In genomic region chr3:92790414-92790813, GRCm38 (mm10) we compare ENCODE assay signal across 21 mouse cellular contexts. TPM values are rescaled to one million over a fixed set of nuclear protein-coding genes. Genes with fewer than 3 reads are reported as not detected.
DNase-seq lines count a peak whose midpoint lies in the region; ATAC-seq and TF ChIP-seq lines count a peak whose summit lies in the region.
"Had no signal": no experiment of that assay in that cellular context is flagged by ENCODE, and none has a peak within 500 bp of the region (broad histone marks: within the 10 kb centered on the region; RNA-seq: fewer than 3 reads in every experiment).

Lce1j (minus strand) TSS chr3:92790514.

- no peaks in the 10 kb centered on the region for H3K9me3 ChIP-seq in stomach, postnatal 0 days (ENCODE audit: control insufficient read depth, low read length)
- no peaks in the 10 kb centered on the region for H3K9me3 ChIP-seq in forebrain, embryonic 11.5 days (ENCODE audit: control insufficient read depth, low read length)
- H3K9me3 ChIP-seq: G1E had no signal

- no peak within 1 kb of the TSS for H3K27ac ChIP-seq in stomach, postnatal 0 days (replicated peaks)
- no peak within 1 kb of the TSS for H3K27ac ChIP-seq in forebrain, embryonic 11.5 days (ENCODE audit: low read depth, low read length)

- H3K4me3 ChIP-seq in lung, adult 2 months (replicated peaks; ENCODE audit: extremely low read depth, low read depth, low read length), result no peak within 1 kb of the TSS
- H3K4me3 ChIP-seq in stomach, postnatal 0 days (ENCODE audit: low read depth, low read length), result no peak within 1 kb of the TSS
- H3K4me3 ChIP-seq in forebrain, embryonic 11.5 days (ENCODE audit: low read depth, low read length), result no peak within 1 kb of the TSS

- TF ChIP-seq CTCF in lung, adult 2 months (IDR thresholded peaks at IDR 0.05; ENCODE audit: insufficient read depth, low read length), result no peak
- TF ChIP-seq CTCF in stomach, postnatal 0 days (IDR thresholded peaks at IDR 0.05; ENCODE audit: low read depth), result no peak

- WGBS in lung, adult 2 months, result 70% methylated on average over 1 of the region's 1 CpGs
- WGBS in stomach, postnatal 0 days, result 82% methylated on average over 1 of the region's 1 CpGs
- 81% methylated on average over 1 of the region's 1 CpGs for WGBS in forebrain, embryonic 11.5 days

- no peak within 1 kb of the TSS for H3K9ac ChIP-seq in stomach, postnatal 0 days (ENCODE audit: low read length)
- H3K9ac ChIP-seq in forebrain, embryonic 11.5 days (ENCODE audit: low read length), result no peak within 1 kb of the TSS

- no peaks in the 10 kb centered on the region for H3K4me1 ChIP-seq in lung, adult 2 months (ENCODE audit: control insufficient read depth, insufficient read depth, low read length)
- no peaks in the 10 kb centered on the region for H3K4me1 ChIP-seq in stomach, postnatal 0 days (replicated peaks; ENCODE audit: control insufficient read depth, insufficient read depth)
- H3K4me1 ChIP-seq in forebrain, embryonic 11.5 days (replicated peaks; ENCODE audit: control insufficient read depth, insufficient read depth, low read length), result no peaks in the 10 kb centered on the region

- H3K36me3 ChIP-seq in stomach, postnatal 0 days (ENCODE audit: control insufficient read depth, insufficient read depth, low read length), result no peaks in the 10 kb centered on the region
- no peaks in the 10 kb centered on the region for H3K36me3 ChIP-seq in forebrain, embryonic 11.5 days (ENCODE audit: control insufficient read depth, insufficient read depth, low read length)
- H3K36me3 ChIP-seq: G1E had no signal

- DNase-seq in lung, adult 2 months, result no peak
- no peak for DNase-seq in lung, postnatal 25 days (ENCODE audit: low spot score)
- no peak for DNase-seq in stomach, postnatal 0 days (ENCODE audit: low spot score)
- no peak for DNase-seq in forebrain, embryonic 11.5 days (ENCODE audit: low spot score)
- DNase-seq: adrenal gland, adult 2 months; adrenal gland, adult 8-10 months; adrenal gland, postnatal 10 days; adrenal gland, postnatal 14 days; adrenal gland, postnatal 25 days; adrenal gland, postnatal 36 days; B cell, adult 2 months; cerebellum, adult 11 months; cerebellum, adult 11-12 months; cerebellum, adult 18-20 months had no signal

- ATAC-seq in stomach, postnatal 0 days (ENCODE audit: low FRiP score, low TSS enrichment), result no peak
- no peak for ATAC-seq in forebrain, embryonic 11.5 days (replicated peaks; ENCODE audit: low FRiP score)
- ATAC-seq: activated CD4-positive, CD25-positive, alpha-beta regulatory T cell, adult 4 months; CD4-positive, CD25-positive, alpha-beta regulatory T cell, adult 4 months; Patski had no signal

- no peak within 1 kb of the TSS for H3K4me2 ChIP-seq in stomach, postnatal 0 days (replicated peaks; ENCODE audit: low read depth)
- H3K4me2 ChIP-seq in forebrain, embryonic 11.5 days (ENCODE audit: low read depth, low read length, severe bottlenecking), result no peak within 1 kb of the TSS

- no peak for TF ChIP-seq EP300 in stomach, postnatal 0 days (optimal IDR thresholded peaks at IDR 0.05)

- no peaks in the 10 kb centered on the region for H3K27me3 ChIP-seq in stomach, postnatal 0 days (ENCODE audit: control insufficient read depth, insufficient read depth, low read length)
- H3K27me3 ChIP-seq in forebrain, embryonic 11.5 days (ENCODE audit: control insufficient read depth, insufficient read depth, low read length), result no peaks in the 10 kb centered on the region
- H3K27me3 ChIP-seq: CH12.LX had no signal

- TF ChIP-seq POLR2A in lung, adult 2 months (IDR thresholded peaks at IDR 0.05; ENCODE audit: borderline replicate concordance, extremely low read depth, low read depth, low read length), result no peak

RNA-seq across cellular contexts. Expression of gene Lce1j, which starts in this region (rescaled TPM):
- polyA plus RNA-seq in lung, adult 2 months (2012; rRNA removed), result 17.7 TPM in 1 of 2 replicates, not detected in the other
- polyA plus RNA-seq in stomach, postnatal 0 days (2015; fragmentation: Nextera tagmentation; extraction: Ambion mirVana), result 175 and 184 TPM in 2 replicates
- polyA plus RNA-seq in forebrain, embryonic 11.5 days (2014; fragmentation: Nextera tagmentation; extraction: Ambion mirVana), result not detected in 2 replicates
- polyA plus RNA-seq: activated CD4-positive, CD25-positive, alpha-beta regulatory T cell, adult 4 months; adrenal gland, adult 2 months; brain, embryonic 14.5 days; C2C12; CD4-positive, CD25-positive, alpha-beta regulatory T cell, adult 4 months; G1E; Patski had no signal
